Mouse (Mus musculus) liver, embryonic 12.5 days (tissue): ENCODE measurements around the gene Card10. TPM values are rescaled to one million over a fixed set of nuclear protein-coding genes. Genes with fewer than 3 reads are reported as not detected.

ENCODE experiments used
- ATAC-seq: fragments of 200-750 bp; cut with Nextera tagmentation; 2 replicates; pipeline ENCODE4 v1.8.0; 2017; ENCODE audit warnings: moderate number of reproducible peaks, mild to moderate bottlenecking, moderate library complexity
- H3K27ac ChIP-seq: fragments of 300-500 bp; sonication (generic); 2 replicates; pipeline ENCODE4 v1.5.1; 2016; ENCODE audit warnings: mild to moderate bottlenecking
- H3K27me3 ChIP-seq: fragments of 300-500 bp; sonication (generic); replicated peaks from 2 replicates; pipeline ENCODE4 v1.6.1; 2016; ENCODE audit warnings: mild to moderate bottlenecking, moderate library complexity
- H3K36me3 ChIP-seq: fragments of 300-500 bp; sonication (generic); 2 replicates; pipeline ENCODE4 v1.6.1; 2016; ENCODE audit warnings: mild to moderate bottlenecking, moderate library complexity
- H3K4me1 ChIP-seq: fragments of 300-500 bp; sonication (generic); 2 replicates; pipeline ENCODE4 v1.6.1; 2016
- H3K4me2 ChIP-seq: fragments of 300-500 bp; sonication (generic); 2 replicates; pipeline ENCODE4 v1.6.1; 2016; ENCODE audit warnings: mild to moderate bottlenecking, moderate library complexity
- H3K4me3 ChIP-seq: fragments of 300-500 bp; sonication (generic); 2 replicates; pipeline ENCODE4 v1.5.1; 2016; ENCODE audit warnings: mild to moderate bottlenecking, moderate library complexity
- H3K9ac ChIP-seq: fragments of 300-500 bp; sonication (generic); 2 replicates; pipeline ENCODE4 v1.6.1; 2016; ENCODE audit warnings: mild to moderate bottlenecking, moderate library complexity
- H3K9me3 ChIP-seq: fragments of 300-500 bp; sonication (generic); replicated peaks from 2 replicates; pipeline ENCODE4 v1.6.1; 2016; ENCODE audit warnings: mild to moderate bottlenecking, moderate library complexity
- WGBS: fragments of 180-500 bp; shearing (Covaris S2); methylation state at CpG from one replicate; pipeline ENCODE4 v1.1.7; 2016; ENCODE audit not compliant: insufficient replicate concordance; 5-methylcytosine and 5-hydroxymethylcytosine counted together
- polyA plus RNA-seq: library from polyadenylated mRNA; unstranded; fragments of >200 nt; fragmentation: Nextera tagmentation; extraction: Ambion mirVana; gene quantifications from 2 replicates; pipeline ENCODE4 v1.2.1, GENCODE M21; 2016

Card10 gene
- polyA plus RNA-seq, 1 experiment from 2014 or later: 2.5 TPM

- Histone ChIP-seq H3K9me3 (no peaks in the 10 kb centered on the region), H3K9ac (no peak overlapping the region), H3K4me2 (no peak overlapping the region), H3K4me1 (no peaks in the 10 kb centered on the region), H3K4me3 (no peak overlapping the region), H3K27ac (no peak overlapping the region), H3K27me3 (peaks cover 55% of the 10 kb centered on the region), H3K36me3 (no peaks in the 10 kb centered on the region)
- 42% methylated on average over 6 of the region's 6 CpGs for WGBS
- no peak for ATAC-seq
These were observed 65.7 kb downstream of the Card10 start for GRCm38 (mm10) chr15:78737146-78737545.

DNA sequence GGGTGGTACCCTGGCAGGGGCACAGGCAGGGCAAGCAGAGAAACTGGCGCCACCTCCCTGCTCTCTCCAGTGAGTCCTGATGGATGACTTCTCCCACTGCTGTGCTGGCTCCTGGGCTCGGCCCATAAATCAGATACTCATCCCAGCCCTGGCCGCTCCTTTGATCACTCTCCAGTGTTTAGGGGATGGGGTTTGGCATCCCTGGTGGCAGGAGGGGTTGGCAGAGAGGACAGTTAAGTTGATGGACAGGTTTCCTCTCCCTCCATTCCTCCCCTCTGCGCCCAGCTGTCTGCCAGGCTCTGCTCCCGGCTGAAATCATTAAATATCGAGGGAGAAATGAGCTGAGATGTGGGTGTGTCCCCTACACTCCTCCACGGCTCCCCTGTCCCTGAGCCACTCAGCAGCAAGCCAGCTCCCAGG lies 66.2 kb downstream of the Card10 start:
- Histone ChIP-seq H3K27ac (no peak overlapping the region), H3K9ac (no peak overlapping the region), H3K4me2 (no peak overlapping the region), H3K36me3 (no peaks in the 10 kb centered on the region), H3K4me3 (no peak overlapping the region), H3K27me3 (peaks cover 50% of the 10 kb centered on the region), H3K9me3 (no peaks in the 10 kb centered on the region), H3K4me1 (no peaks in the 10 kb centered on the region)
- no peak for ATAC-seq
- WGBS: 41% methylated on average over 7 of the region's 7 CpGs

GRCm38 (mm10) chr15:78736181-78736579 lies 66.7 kb downstream of the Card10 start:
- Histone ChIP-seq H3K27ac (no peak overlapping the region), H3K4me3 (no peak overlapping the region), H3K4me2 (no peak overlapping the region), H3K36me3 (no peaks in the 10 kb centered on the region), H3K9me3 (no peaks in the 10 kb centered on the region), H3K9ac (no peak overlapping the region), H3K27me3 (peaks cover 48% of the 10 kb centered on the region), H3K4me1 (no peaks in the 10 kb centered on the region)
- 35% methylated on average over 3 of the region's 3 CpGs for WGBS
- no peak for ATAC-seq

- no peak for ATAC-seq
These were observed 67.2 kb downstream of the Card10 start for GRCm38 (mm10) chr15:78735431-78736180.

GRCm38 (mm10) chr15:78731830-78732229 lies 71.0 kb downstream of the Card10 start:
- Histone ChIP-seq H3K9ac (no peak overlapping the region), H3K27me3 (peaks cover 35% of the 10 kb centered on the region), H3K27ac (no peak overlapping the region), H3K4me3 (no peak overlapping the region), H3K9me3 (no peaks in the 10 kb centered on the region), H3K36me3 (no peaks in the 10 kb centered on the region), H3K4me2 (no peak overlapping the region), H3K4me1 (no peaks in the 10 kb centered on the region)
- 37% methylated on average over 4 of the region's 4 CpGs for whole genome bisulfite sequencing
- ATAC-seq: no peak

More at GRCm38 (mm10) chr15:78735431-78736180, 67.2 kb downstream of the Card10 start:
- H3K27me3 ChIP-seq: peaks cover 48% of the 10 kb centered on the region
- 42% methylated on average over 17 of the region's 17 CpGs for WGBS
- no peaks in the 10 kb centered on the region for H3K9me3 ChIP-seq
- H3K4me3 ChIP-seq: no peak overlapping the region
- H3K9ac ChIP-seq: no peak overlapping the region
- no peaks in the 10 kb centered on the region for H3K36me3 ChIP-seq
- H3K27ac ChIP-seq: no peak overlapping the region
- no peak overlapping the region for H3K4me2 ChIP-seq
- no peaks in the 10 kb centered on the region for H3K4me1 ChIP-seq

DNA sequence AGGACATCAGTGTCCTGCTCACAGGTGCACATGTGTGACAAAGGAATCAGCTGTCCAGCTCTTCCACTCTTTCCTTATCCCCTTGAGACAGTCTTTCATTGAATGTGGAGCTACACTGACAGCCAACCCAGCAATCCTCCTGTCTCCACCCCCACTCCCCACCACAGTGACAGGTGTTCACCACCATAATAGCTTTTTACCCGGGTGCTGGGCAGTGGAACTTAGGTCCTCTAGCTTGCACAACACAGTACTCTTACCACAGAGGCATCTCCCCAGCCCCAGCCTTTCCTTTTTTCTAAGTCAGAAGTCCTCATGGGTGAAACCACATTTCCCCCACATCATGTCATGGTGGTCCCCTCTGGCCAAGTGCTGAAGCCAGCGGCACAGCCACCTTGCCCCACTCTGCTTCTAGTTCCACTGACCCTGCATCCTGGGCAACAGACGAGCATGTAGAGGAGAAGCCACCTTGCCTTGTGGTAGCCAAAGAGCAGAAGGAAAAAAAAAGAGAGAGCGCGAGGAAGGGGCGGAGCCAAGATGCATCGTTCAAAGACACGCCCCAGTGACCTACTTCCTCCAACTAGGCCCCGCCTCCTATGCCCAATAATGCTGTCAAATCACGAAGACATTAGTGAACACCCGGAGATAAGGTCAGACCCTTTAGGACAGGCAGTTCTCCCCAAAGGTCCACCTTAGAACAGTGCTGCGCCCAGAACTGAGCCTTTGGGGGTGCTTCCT lies 72.4 kb downstream of the Card10 start:
- no peak for ATAC-seq
- peaks cover 35% of the 10 kb centered on the region for H3K27me3 ChIP-seq
- no peaks in the 10 kb centered on the region for H3K9me3 ChIP-seq
- no peaks in the 10 kb centered on the region for H3K4me1 ChIP-seq
- no peak overlapping the region for H3K27ac ChIP-seq
- no peak overlapping the region for H3K9ac ChIP-seq
- no peak overlapping the region for H3K4me3 ChIP-seq
- 50% methylated on average over 12 of the region's 12 CpGs for WGBS
- H3K36me3 ChIP-seq: no peaks in the 10 kb centered on the region
- no peak overlapping the region for H3K4me2 ChIP-seq

DNA sequence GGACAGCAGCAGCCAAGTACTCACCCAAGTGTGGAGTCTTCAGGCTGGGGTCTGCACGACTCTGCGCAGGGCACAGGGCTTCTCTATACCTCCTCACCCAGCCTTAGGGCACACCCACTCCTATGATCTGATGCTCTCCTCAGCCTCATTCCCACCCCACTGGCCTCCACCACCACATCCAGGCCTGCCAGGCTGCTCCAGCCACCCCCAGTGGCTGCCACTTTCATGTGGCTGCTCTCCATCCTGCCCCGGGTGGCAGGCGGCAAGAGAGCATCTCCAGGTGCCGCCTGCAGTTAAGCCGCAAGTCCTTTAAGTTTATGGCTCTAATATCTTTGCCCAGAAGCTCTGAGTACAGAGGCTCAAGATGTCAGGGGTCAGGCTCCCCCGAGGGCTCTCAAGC lies 76.1 kb downstream of the Card10 start:
- no peak overlapping the region for H3K4me2 ChIP-seq
- WGBS: 66% methylated on average over 7 of the region's 7 CpGs
- peaks cover 51% of the 10 kb centered on the region for H3K27me3 ChIP-seq
- ATAC-seq: no peak
- no peaks in the 10 kb centered on the region for H3K9me3 ChIP-seq
- H3K36me3 ChIP-seq: no peaks in the 10 kb centered on the region
- H3K9ac ChIP-seq: no peak overlapping the region
- no peaks in the 10 kb centered on the region for H3K4me1 ChIP-seq
- no peak overlapping the region for H3K27ac ChIP-seq
- H3K4me3 ChIP-seq: no peak overlapping the region

Other genes with a start within 250 kb of the Card10 start
- gene Rac2, start 230.3 kb downstream of the Card10 start, polyA plus RNA-seq: 87.7 and 90.9 TPM in 2 replicates
- 15.2 and 15.3 TPM in 2 replicates for gene Cyth4, start 206.0 kb downstream of the Card10 start, polyA plus RNA-seq
- gene Elfn2, start 84.3 kb downstream of the Card10 start, polyA plus RNA-seq: not detected in 2 replicates
- 11.0 and 11.7 TPM in 2 replicates for gene Mfng, start 29.6 kb downstream of the Card10 start, polyA plus RNA-seq
- gene Cdc42ep1, start 39.6 kb upstream of the Card10 start, polyA plus RNA-seq: 17.6 and 18.1 TPM in 2 replicates
- 7.0 and 9.5 TPM in 2 replicates for gene Lgals2, start 52.5 kb upstream of the Card10 start, polyA plus RNA-seq
- 32.2 and 33.5 TPM in 2 replicates for gene Gga1, start 74.1 kb upstream of the Card10 start, polyA plus RNA-seq
- 0.17 and 0.43 TPM in 2 replicates for gene Gm49510, start 96.6 kb upstream of the Card10 start, polyA plus RNA-seq
- 34.3 and 39.3 TPM in 2 replicates for gene Sh3bp1, start 96.7 kb upstream of the Card10 start, polyA plus RNA-seq
- gene Pdxp, start 110.9 kb upstream of the Card10 start, polyA plus RNA-seq: 17.1 and 17.4 TPM in 2 replicates
- gene Lgals1, start 123.7 kb upstream of the Card10 start, polyA plus RNA-seq: 644 and 660 TPM in 2 replicates
- gene Nol12, start 131.9 kb upstream of the Card10 start, polyA plus RNA-seq: 47.9 and 51.6 TPM in 2 replicates
- 21.0 and 26.8 TPM in 2 replicates for gene Triobp, start 144.7 kb upstream of the Card10 start, polyA plus RNA-seq
- gene H1f0, start 225.4 kb upstream of the Card10 start, polyA plus RNA-seq: 114 and 122 TPM in 2 replicates
- 0.41 and 0.55 TPM in 2 replicates for gene Galr3, start 238.8 kb upstream of the Card10 start, polyA plus RNA-seq